Mouse (Mus musculus): ENCODE results near the gene Lingo3.
"Not testable (repeated sequence)": the region's sequence is repeated elsewhere in the genome, so short reads cannot be mapped to it uniquely, and the experiment has no call there.

The Lingo3 gene

DNA sequence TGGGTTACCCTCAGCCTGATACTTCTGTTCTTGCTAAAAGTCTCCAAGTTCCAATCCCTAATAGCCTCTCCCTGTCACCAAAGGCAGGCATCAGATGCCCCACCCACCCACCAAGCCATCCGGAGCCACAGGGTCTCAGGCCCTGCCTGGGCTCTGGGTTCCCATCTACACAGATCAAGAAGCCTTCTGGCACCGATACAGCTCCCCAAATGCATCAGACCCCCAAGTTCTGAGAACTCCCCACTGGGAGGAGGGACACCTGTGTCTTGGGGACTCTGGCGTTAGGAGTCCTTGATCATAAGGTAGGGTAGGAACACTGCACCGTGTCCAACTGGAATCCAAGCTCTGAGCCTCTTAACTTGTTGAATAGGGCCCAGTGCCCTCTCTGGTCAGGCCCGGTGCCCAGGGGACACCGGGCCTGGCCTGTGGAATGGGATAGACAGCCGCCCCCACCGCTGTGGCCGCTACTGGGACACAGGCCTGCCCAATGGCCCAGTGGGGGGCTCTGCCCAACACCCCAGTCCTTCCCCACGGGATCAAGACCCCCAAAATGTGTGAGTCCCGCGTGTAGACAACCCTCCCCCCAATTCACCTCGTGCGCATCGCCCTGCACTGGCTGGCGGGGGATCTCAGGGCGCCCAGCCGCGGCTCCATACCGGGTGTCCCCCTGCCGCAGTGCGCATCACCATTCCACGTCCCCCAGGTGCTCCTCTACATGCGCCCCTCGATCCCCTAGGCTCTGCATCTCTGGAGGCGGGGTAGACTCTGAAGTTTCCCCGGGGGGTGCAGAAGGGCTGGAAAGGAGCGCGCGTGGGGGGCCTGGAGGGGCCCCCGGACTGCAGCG, 530 bp downstream of the Lingo3 start:
- DNase-seq = no peak

DNA sequence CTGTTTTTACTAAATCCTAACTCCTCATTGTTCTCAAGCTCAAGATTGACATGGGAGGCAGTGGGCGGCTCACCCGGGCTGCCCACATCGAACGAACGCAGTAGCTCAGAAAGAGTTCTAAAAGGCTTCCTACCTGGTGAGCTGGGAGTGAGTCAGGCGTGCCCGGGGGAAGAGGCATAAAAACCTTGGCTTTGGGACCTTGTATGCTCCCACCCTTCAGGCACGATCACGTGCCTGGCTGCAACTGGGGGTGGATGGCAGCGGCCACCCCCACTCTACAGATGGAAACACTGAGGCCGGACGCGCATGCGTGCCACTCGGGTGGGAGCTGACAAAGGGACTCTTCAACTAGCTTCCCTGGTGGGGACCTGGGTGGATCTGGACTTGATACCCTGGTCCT, 1.5 kb downstream of the Lingo3 start:
- DNase-seq = no peak

DNA sequence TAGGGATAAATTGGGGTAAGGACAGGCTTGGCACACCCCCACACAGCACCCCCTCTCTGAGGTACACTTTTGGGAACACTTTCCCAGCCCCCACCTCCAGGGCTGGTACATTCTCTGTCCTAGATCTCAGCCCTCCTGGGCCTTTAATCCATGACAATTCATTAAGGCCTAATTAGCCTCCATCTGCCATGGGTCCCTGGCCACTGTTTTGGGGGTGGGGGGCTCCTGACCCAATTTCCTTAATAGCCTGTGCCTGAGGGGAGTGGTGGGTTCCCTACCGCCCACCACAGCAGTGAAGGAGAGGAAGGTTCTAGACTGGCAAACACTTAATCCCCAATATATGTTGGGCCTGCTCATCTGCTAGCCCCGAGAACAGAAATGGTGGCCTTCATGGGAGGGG, 2.2 kb downstream of the Lingo3 start:
- no peak for DNase-seq

DNA sequence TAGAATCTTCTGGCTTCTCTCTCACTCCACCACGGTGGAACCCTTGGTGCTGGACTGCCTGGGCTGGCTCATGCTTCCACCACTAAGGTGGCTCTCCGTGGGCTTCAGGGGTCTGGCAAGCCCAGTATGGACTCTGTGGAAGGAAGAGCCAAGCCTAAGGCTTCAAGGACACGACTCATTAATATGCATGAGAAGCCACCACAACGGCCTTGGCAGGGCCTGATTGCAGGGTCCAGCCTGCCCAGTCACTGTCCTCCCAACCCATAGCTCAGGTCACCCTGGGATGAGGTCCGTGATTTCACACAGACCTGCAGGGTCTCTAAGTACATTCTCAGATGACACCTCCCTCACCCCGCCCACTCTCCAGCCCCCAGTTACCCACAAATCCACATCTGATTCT, 4.0 kb downstream of the Lingo3 start:
- no peak for DNase-seq

DNA sequence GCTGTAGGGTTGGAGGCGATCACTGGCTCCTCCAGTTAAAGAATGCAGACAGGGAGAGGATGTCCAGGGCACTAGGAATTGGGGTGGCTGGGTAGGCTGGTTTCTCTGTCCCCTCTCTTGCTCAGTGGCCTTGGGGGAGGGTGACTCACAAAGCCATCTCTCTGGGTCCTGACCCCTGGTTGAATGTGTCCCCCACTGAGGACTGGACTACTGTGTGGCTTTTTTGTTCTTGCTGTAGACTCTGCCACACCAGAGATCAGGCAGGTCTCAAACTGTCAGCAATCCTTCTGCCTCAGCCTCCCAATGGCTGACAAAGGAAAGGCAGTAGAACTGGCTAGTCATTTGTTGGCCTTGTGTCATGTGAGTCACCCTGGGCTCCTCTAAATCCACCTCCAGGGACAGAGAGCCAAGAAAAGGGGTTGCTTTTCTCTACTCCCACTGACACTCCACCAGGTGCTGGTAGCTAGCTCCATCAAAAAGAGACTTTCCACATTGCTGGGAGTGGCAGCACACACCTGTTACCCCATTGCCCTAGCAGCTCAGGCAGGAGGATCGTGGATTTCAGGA, 5.4 kb downstream of the Lingo3 start:
- DNase-seq = no peak

DNA sequence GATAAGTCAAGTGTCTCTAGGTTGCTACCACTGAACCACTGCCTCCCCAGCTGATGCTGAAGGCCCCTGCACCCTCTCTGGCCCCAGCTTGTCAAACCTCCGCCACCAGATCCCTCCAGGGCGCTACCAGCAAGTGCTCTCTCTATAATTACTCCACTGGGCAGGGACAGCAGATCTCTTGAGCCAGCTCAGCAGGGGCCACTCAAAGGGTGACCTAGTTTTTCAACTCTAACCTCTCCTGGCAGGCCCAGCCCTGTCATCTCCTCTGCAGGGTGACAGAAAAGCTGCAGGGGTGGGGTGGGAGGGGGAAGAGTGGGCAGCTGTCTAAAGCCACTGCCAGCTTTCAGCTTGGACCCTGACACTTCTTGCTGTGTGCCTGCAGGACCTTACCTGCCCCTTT, 6.0 kb downstream of the Lingo3 start:
- peak; percentile 84 for DNase-seq

DNA sequence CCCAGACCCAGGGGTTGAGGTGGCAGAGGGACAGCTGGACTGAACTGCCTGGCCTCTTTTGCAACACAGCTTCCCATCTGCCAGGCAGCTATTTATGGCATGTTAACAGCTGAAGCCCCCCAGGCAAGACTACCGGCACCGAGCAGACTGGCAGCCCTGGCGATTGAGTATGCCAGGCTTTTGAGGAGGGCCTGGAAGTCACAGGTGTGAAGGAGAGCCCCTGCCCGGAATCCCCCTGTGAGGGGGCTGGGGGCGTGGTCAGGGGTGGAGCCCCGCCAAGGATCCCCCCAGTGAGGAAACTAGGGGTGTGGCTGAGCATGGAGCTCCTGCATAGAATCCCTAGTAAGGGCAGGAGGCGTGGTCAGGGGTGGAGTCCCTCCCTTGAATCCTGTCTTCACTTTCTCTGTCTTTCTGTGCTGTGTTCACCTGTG, 6.9 kb downstream of the Lingo3 start:
- DNase-seq = peak; percentile 78

DNA sequence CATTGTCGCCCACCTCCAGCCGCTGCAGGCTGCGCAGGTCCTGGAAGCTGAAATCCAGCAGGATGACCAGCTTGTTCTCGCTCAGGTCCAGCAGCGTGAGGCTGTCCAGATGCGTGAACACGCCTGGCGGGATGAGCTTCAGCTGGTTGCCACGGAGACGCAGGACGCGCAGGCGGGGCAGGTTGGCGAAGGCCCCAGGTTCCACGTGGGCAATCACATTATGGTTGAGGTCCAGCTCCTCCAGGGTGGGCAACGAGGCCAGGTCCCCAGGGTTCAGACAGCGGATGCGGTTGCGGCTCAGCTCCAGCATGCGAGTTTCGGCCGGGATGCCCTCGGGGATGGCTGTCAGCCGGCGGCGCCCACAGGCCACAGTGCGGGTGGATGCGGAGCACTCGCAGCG, 8.2 kb downstream of the Lingo3 start:
- no peak for DNase-seq

DNA sequence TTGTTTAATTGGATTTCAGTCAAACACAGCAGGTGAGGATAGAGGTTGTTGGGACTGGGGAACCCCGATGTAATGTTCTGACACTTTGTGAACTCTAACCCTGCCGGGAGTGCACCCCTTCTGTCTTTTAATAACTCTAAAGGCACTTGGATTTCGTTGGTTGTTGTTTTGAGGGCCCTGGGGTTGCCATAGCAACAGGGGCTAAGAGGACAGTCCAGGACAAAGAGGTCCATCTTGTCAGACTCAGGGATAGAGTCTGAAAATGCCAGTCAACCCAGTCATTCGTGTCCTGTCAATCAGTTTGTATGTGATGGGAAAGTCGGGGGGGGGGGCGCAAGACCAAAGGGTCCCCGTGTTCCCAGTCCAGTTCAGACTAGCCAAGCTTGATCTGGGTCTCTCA, 11.0 kb downstream of the Lingo3 start:
- DNase-seq = no peak

DNA sequence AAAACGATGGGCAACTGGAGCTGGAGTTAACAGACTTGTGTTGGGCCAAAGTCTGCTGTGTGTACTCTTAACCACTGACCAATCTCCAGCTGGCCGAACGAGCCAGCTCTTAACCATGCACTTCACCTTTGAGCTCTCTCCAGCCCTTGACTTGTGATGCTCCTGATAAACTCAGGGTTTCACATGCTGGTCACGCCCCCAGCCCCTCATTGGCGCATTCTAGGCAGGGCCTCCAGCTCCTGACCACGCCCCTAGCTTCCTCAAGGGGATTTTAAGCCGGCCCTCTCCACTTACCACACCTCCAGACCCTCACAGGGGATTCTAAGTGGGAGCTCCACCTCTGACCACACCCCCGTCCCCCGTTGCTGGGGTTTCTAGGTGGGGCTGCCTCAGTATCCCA, 12.7 kb downstream of the Lingo3 start:
- DNase-seq = peak; percentile 45

DNA sequence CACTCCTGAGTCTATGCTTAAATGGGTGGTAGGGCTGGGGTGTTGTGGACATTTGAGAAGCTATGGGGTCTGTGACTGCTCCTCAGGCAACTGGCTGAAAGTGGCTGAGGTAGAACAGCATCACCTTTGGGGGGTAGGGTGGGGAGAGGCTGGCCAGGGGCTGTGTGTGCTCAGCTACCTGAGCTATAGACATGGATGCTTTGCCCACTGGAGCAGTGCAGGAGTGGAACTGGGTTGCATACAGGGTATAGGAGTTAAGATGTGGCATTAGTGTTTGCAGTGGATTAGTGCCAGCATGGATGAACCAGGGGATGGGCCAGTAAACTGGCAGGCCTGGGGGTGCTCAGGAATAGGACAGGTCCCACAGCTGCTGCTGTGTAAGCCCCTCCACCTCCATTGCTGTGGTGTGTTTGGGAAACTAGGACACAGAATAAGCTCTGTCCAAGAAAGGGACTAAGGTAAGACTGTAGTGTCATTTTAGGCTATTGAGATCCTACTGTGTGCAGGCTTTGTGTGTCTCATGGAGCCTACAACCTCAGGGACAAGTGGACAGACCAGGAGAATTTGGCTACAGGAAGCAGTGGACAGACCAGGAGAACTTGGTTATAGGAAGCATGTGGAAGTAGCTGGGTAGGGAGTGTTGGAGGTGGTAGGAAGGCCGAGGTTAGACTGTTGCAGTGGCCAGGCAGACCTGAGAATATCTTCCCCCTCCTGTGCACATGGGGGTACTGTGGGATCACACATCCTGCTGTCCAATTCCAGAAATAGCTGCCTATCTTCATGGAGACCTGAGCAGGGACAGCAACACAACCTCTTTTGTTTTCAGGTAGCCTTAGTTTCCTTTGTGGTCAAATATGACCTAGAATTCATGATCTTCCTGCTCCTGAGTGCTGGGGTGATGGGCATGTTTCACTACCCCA, 14.2 kb downstream of the Lingo3 start:
- peak; percentile 59 for DNase-seq

DNA sequence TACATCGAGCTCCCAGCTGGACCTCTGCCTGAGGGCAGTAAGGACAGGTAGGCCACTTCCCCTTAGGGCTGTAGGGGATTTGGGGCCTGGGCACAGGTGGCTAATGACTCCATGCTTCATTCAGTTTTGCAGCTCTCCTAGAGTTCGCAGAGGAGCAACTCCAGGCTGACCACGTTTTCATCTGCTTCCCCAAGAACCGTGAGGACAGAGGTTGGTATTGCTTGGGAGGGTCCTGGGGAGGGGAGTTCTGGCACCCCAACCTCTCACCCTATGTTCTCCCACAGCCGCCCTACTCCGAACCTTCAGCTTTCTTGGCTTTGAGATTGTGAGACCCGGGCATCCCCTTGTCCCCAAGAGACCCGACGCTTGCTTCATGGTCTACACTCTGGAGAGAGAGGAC, 15.3 kb downstream of the Lingo3 start:
- DNase-seq = not testable (repeated sequence)

DNA sequence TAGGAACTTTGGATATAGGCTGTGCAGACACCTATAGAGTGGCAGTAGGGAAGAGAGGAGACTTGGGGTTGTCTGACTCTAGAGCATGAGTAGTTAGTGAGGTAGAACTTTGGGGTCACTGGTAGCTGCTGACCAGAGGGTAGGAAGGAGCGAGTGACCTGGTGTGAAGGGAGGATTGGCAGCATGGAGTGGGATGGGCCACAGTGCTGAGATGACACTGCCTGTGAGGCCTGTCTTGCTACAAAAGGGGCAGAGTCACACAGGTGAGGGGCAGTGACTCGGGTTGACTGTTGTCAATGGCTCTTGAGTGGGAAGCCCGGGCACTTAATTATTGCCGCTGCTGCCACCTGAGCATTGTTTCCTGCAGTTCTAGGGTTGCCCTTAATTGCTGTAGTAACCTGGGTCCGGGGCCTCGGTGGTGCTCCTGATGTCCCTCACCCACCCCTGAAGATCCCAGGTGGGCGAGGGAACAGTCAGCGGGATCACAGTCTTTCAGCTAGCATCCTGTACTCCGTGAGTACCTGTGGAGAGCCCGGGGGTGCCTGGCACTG, 15.9 kb downstream of the Lingo3 start:
- peak; percentile 59 for DNase-seq

DNA sequence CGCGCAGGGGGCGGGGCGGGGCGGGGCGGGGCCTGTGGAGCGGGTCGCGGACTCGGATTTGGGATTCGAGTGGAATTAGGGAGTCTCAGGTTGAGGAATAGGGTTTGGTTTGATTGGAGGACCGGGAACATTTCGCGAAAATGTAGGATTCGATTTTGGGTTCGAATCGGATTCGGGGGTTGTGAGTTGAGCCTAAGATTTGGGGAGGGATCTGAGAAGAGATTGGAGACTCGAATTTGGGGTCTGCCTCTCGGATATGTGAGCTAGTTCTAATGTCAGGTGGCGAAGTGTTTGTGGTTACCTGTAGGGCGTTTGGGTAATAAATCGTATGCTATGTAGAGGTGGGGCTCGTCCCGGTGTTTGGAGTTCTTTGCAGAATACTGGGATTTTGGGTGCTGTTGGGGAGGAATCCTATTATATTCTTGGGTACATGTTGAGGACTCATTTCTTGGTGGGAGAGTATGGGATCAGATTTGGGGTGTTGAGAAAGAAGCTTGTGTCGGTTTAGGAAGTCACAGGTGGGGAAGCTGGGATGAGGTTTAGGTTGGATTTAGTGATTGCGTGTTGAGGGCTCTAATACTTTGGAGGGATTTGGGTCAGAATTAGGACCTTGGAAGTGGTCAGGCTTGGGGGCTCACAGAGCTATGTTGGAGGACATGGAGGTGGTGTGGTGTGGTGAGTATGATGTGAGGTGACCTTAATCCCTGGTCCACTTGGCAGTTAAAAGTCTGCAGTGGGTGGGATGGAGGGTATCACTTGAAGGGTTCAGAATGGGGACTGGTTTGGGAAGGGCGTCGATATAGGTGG, 16.6 kb downstream of the Lingo3 start:
- peak; percentile 60 for DNase-seq

DNA sequence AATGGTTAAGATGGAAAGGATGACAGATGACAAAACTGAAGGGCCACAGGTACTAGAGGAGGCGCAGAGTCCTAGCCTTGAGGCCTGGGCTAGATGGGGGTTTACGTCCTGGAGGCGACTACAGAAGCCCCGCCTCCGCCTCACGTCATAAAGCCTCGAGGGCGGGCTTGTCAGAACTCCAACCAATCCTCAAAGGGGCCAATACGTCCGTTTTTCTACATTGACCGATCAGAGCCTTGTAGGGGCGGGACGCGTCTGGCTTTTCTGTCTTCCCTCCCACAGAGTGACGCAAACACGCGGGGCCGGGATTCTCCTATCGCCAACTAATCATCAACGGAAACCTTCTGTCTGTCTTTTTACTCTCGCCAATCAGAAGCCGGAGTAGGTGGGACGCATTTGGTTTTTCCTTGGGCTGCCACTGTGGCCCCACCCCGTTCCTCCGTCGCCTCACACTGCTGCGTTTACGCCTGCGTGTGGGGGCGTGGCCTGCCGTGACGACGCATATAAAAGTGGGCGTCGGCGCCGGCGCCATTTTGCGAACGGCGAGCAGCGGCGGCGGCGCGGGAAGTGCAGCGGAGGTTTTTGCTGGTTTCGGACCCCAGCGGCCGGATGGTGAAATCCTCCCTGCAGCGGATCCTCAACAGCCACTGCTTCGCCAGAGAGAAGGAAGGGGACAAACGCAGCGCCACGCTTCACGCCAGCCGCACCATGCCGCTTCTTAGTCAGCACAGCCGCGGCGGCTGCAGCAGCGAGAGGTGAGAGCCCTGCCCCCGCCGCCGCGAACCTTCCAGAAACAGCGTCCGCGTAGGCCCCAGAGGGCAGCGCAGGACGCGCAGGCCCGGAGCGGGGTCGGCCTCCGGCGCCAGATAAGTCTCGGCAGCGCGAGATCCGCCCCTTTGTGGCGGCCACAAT, 17.4 kb downstream of the Lingo3 start, which contains the start of gene Oaz1:
Oaz1 (plus strand) TSS at position 506 of the 912 bp plus-strand sequence.
- peak; percentile 100 for DNase-seq

DNA sequence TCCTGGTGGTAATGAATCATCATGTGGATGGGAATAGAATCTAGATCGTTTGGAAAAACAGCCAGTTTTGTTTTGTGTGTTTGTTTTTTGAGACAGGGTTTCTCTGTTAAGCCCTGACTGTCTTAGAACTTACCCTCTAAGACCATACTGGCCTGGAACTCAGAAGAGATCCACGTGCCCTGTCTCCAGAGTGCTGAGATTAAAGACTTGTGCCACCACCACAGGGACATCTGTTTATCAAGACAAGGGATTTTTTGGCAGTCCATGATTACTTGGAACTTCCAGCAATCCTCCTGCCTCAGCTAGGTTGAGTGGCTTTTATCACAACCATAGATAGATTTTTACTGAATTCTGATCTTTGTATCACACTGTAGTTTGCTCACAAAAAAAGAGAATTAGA, 19.0 kb downstream of the Lingo3 start:
- DNase-seq = peak; percentile 44

DNA sequence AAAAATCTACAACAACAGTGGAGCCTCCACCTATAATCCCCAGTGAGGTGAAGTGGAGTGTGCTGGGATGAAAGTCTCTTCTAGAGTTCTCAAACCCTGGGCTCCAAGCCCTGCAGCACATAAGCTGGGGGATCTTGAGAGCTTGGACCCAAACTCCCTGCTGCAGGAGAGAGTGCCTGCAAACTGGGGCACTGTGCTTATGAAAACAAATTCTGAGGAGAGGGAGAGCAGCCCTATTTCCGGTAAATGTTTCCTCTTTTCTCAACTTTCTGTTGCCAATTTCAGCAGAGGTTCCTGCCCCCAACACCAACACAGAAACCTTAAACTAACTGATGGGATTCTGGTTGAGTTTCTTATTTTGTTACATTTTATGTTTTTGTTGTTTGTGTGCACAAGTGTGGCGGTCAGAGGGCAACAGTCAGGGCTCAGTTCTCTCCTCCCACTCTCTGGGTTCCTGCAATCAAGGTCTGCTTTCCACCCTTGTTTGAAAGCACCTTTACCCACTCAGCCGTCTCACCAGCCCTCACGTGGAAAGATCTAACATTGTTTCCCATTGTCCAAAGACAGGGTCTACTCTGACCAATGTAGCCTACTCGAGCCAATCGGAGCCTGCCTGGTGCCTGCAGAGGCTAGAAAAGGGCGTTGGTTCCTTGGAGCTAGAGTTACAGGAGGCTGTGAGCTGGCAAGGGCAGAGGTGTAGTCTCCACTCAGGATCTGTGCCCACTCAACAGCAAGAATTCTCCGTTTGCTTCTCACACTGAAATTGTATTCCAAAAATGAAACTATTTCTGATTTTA, 19.8 kb downstream of the Lingo3 start:
- DNase-seq = no peak

DNA sequence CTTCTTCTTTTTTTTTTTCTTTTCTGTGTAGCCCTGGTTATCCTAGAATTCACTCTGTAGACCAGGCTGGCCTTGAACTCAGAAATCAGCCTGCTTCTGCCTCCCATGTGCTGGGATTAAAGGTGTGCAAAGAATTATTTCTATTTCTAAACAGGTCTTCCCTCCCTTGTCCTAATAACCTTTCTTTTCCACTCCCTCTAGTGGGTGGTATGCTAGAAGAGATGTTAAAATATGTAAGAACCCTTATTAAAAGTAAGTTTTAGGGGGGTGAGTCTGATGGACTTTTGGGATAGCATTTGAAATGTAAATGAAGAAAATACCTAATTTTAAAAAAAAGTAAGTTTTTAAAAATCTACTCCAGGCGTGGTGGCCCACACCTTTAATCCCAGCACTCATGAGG, 20.5 kb downstream of the Lingo3 start:
- no peak for DNase-seq

DNA sequence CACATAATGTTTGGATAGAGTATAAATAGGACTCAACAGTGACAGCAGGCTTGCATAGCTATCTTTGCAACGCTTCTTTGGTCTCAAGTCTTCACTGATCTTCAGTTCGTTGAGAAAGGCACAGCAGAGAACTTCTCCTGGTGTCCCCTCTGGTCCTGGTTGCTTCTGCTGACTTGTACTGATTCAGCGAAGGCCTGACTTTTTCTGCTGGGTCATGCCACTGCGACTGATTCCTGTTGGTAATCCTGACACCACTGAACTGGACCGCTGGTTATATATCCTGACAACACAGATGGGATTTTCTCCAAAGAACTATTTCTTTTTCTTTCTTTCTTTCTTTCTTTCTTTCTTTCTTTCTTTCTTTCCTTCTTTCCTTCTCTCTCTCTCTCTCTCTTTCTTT, 21.3 kb downstream of the Lingo3 start:
- DNase-seq = no peak

DNA sequence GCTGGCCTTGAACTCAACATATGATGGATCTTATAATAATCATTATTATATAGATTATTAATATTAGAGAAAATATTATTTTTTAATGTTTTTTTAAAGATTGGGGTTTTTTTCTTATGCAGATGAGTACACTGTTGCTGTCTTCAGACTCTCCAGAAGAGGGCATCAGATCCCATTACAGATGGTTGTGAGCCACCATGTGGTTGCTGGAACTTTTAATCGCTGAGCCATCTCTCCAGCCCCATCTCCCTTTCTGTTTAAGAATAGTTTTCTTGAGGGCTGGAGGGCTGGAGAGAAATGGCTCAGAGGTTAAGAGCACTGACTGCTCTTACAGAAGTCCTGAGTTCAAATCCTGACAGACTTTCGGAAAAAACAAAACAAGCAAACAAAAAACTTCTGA, 21.8 kb downstream of the Lingo3 start:
- no peak for DNase-seq
